Mouse (Mus musculus): ENCODE measurements around the gene Olfr772. TPM values are rescaled to one million over a fixed set of nuclear protein-coding genes. Genes with fewer than 3 reads are reported as not detected.

Gene Olfr772
- polyA plus RNA-seq (2012; rRNA removed; ENCODE audit: low replicate concordance) = not detected in 2 replicates

GRCm38 (mm10) chr10:129177821-129178220, at the start of gene Olfr772:
Gene Olfr772 (minus strand): TSS chr10:129177921.

GRCm38 (mm10) chr10:129187319-129187718, 9.6 kb upstream of the Olfr772 start, which contains the start of gene Olfr773:
Gene Olfr773 (minus strand): TSS chr10:129187419.

GRCm38 (mm10) chr10:129164651-129165050, 13.1 kb downstream of the Olfr772 start, which contains the start of gene Olfr771:
Gene Olfr771 (minus strand): TSS chr10:129164751.

GRCm38 (mm10) chr10:129138898-129139297, 38.8 kb downstream of the Olfr772 start, which contains the start of gene Olfr770:
Gene Olfr770 (minus strand): TSS chr10:129138998.

Other genes with a start within 250 kb of the Olfr772 start
- gene Itga7, start 244.1 kb downstream of the Olfr772 start, polyA plus RNA-seq (2012; rRNA removed; ENCODE audit: low replicate concordance) = 10.0 and 17.7 TPM in 2 replicates
- 35.7 and 44.8 TPM in 2 replicates for gene Mettl7b, start 216.9 kb downstream of the Olfr772 start, polyA plus RNA-seq (2012; rRNA removed; ENCODE audit: low replicate concordance)
- not detected in 2 replicates for gene Olfr9, start 188.5 kb downstream of the Olfr772 start, polyA plus RNA-seq (2012; rRNA removed; ENCODE audit: low replicate concordance)
- 0.04 TPM in 1 of 2 replicates, not detected in the other for gene Olfr763, start 167.1 kb downstream of the Olfr772 start, polyA plus RNA-seq (2012; rRNA removed; ENCODE audit: low replicate concordance)
- gene Olfr764-ps1, start 138.0 kb downstream of the Olfr772 start, polyA plus RNA-seq (2012; rRNA removed; ENCODE audit: low replicate concordance) = not detected in 2 replicates
- gene Olfr765, start 127.9 kb downstream of the Olfr772 start, polyA plus RNA-seq (2012; rRNA removed; ENCODE audit: low replicate concordance) = not detected in 2 replicates
- not detected in 2 replicates for gene Olfr766-ps1, start 108.9 kb downstream of the Olfr772 start, polyA plus RNA-seq (2012; rRNA removed; ENCODE audit: low replicate concordance)
- not detected in 2 replicates for gene Olfr767, start 95.0 kb downstream of the Olfr772 start, polyA plus RNA-seq (2012; rRNA removed; ENCODE audit: low replicate concordance)
- gene Olfr768, start 78.5 kb downstream of the Olfr772 start, polyA plus RNA-seq (2012; rRNA removed; ENCODE audit: low replicate concordance) = not detected in 2 replicates
- not detected in 2 replicates for gene Olfr769, start 60.1 kb downstream of the Olfr772 start, polyA plus RNA-seq (2012; rRNA removed; ENCODE audit: low replicate concordance)
- not detected in 2 replicates for gene Olfr770, start 38.9 kb downstream of the Olfr772 start, polyA plus RNA-seq (2012; rRNA removed; ENCODE audit: low replicate concordance)
- not detected in 2 replicates for gene Olfr771, start 13.2 kb downstream of the Olfr772 start, polyA plus RNA-seq (2012; rRNA removed; ENCODE audit: low replicate concordance)
- gene Olfr773, start 9.5 kb upstream of the Olfr772 start, polyA plus RNA-seq (2012; rRNA removed; ENCODE audit: low replicate concordance) = not detected in 2 replicates
- not detected in 2 replicates for gene Olfr774, start 58.3 kb upstream of the Olfr772 start, polyA plus RNA-seq (2012; rRNA removed; ENCODE audit: low replicate concordance)
- not detected in 2 replicates for gene Olfr775, start 70.5 kb upstream of the Olfr772 start, polyA plus RNA-seq (2012; rRNA removed; ENCODE audit: low replicate concordance)
- gene Olfr776, start 81.2 kb upstream of the Olfr772 start, polyA plus RNA-seq (2012; rRNA removed; ENCODE audit: low replicate concordance) = not detected in 2 replicates
- not detected in 2 replicates for gene Olfr777, start 93.6 kb upstream of the Olfr772 start, polyA plus RNA-seq (2012; rRNA removed; ENCODE audit: low replicate concordance)
- gene Olfr780, start 140.2 kb upstream of the Olfr772 start, polyA plus RNA-seq (2012; rRNA removed; ENCODE audit: low replicate concordance) = not detected in 2 replicates
- not detected in 2 replicates for gene Olfr781, start 150.9 kb upstream of the Olfr772 start, polyA plus RNA-seq (2012; rRNA removed; ENCODE audit: low replicate concordance)
- not detected in 2 replicates for gene Olfr782, start 170.9 kb upstream of the Olfr772 start, polyA plus RNA-seq (2012; rRNA removed; ENCODE audit: low replicate concordance)
- not detected in 2 replicates for gene Olfr784, start 206.2 kb upstream of the Olfr772 start, polyA plus RNA-seq (2012; rRNA removed; ENCODE audit: low replicate concordance)
- gene Olfr785, start 227.5 kb upstream of the Olfr772 start, polyA plus RNA-seq (2012; rRNA removed; ENCODE audit: low replicate concordance) = not detected in 2 replicates
- not detected in 2 replicates for gene Olfr786, start 249.4 kb upstream of the Olfr772 start, polyA plus RNA-seq (2012; rRNA removed; ENCODE audit: low replicate concordance)